Mouse (Mus musculus): Measurements from ENCODE around the gene Gm4064.
"Not testable (repeated sequence)": the region's sequence is repeated elsewhere in the genome, so short reads cannot be mapped to it uniquely, and the experiment has no call there.

Gene Gm4064

DNA sequence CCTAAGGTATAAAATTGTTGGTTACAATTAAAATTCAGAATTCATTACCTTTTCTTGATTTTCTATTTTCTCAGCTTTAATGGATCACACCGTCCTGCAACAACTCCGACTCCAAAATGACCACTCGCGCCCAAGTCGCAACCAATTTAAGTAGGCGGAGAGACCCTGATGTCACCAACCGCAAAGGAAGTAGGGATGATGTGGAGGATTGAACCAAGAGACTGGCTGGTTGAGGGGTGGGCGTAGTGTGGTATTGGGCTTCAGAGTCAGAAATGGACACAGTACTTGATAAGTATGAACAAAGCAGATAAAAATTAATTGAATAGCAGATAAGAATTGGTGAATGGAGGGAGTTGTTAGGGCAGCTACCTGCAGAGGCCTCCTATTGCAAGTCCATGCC is at the start of gene Gm4064:
Gene Gm4064 (minus strand): TSS at position 101 of the 400 bp plus-strand sequence.
- in situ Hi-C loops (cut with MboI, MseI) = not testable (repeated sequence)

DNA sequence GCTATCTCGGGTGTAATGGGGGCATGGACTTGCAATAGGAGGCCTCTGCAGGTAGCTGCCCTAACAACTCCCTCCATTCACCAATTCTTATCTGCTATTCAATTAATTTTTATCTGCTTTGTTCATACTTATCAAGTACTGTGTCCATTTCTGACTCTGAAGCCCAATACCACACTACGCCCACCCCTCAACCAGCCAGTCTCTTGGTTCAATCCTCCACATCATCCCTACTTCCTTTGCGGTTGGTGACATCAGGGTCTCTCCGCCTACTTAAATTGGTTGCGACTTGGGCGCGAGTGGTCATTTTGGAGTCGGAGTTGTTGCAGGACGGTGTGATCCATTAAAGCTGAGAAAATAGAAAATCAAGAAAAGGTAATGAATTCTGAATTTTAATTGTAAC is 34.4 kb upstream of the Gm4064 start, which contains the start of the genes Rbmy and Gm10256:
Gene Rbmy (plus strand): TSS at position 301 of the 400 bp plus-strand sequence.
Gene Gm10256 (plus strand): TSS at position 320 of the 400 bp plus-strand sequence.
- in situ Hi-C loops (cut with MboI, MseI) = not testable (repeated sequence)

All from T-helper 17 cell (primary cell).